Mouse (Mus musculus): ENCODE data around the gene Paf1.
"Not testable (repeated sequence)": the region's sequence is repeated elsewhere in the genome, so short reads cannot be mapped to it uniquely, and the experiment has no call there.

Paf1 gene

GRCm38 (mm10) chr7:28384162-28384561 is 8.6 kb upstream of the Paf1 start:
- no peak for DNase-seq (ENCODE audit: low read depth, low spot score)

- no peak for DNase-seq (ENCODE audit: low read depth, low spot score)
Observed at GRCm38 (mm10) chr7:28385196-28385595, 7.6 kb upstream of the Paf1 start.

DNA sequence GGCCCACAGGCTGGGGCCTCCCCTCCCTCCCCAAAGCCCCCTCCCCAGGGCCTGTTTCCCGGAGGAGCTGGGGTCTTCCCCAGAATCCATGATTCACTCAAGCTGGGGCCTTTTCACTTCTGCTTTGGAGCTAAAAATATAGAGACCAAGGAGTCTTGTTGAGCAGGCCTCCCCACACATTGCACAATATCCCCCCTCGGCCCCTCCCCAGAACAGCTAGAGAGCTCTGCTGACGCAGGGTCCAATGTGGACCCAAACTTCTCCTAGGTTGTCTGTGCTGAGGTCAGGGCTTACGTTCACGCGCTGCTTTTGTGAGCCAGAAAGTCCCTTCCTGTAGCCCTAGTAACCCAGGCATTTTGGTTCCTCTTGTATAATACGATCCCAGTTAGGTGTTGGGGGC is 6.7 kb upstream of the Paf1 start:
- no peak for DNase-seq (ENCODE audit: low read depth, low spot score)

GRCm38 (mm10) chr7:28386462-28386861 is 6.3 kb upstream of the Paf1 start:
- peak; percentile 75 for DNase-seq (ENCODE audit: low read depth, low spot score)

GRCm38 (mm10) chr7:28386877-28387276 is 5.9 kb upstream of the Paf1 start:
- not testable (repeated sequence) for DNase-seq (ENCODE audit: low read depth, low spot score)

DNA sequence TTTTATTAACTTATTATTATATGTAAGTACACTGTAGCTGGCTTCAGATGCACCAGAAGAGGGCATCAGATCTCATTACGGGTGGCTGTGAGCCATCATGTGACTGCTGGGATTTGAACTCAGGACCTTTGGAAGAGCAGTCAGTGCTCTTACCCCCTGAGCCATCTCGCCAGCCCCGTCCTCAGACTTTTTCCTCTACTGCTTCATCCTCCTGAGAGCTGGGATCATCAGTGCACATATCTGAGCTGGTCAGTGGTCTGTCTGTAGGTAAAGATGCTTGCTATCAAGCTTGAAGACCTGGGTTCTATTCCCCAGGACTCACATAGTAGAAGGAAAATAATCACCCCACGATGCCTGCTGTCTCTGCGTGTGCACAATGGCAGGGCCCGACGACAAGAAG is 5.4 kb upstream of the Paf1 start:
- DNase-seq (ENCODE audit: low read depth, low spot score) = not testable (repeated sequence)

- no peak for DNase-seq (ENCODE audit: low read depth, low spot score)
Observed at GRCm38 (mm10) chr7:28390331-28390730, 2.4 kb upstream of the Paf1 start.

GRCm38 (mm10) chr7:28393272-28393951 is 661 bp downstream of the Paf1 start:
- DNase-seq (ENCODE audit: low read depth, low spot score) = no peak

DNA sequence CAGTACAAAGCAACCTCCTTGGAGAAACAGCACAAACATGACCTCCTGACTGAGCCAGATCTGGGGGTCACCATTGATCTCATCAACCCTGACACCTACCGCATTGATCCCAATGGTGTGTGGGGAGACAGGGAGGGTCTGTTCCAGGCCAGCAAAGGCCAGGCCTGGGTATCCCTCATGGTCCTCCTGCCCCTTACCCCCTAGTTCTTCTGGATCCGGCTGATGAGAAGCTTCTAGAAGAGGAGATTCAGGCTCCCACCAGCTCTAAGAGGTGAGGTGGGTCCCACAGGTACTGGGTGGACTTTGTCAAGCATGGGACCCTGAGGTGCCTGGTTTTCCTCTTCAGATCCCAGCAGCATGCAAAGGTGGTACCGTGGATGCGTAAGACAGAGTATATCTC is 2.7 kb downstream of the Paf1 start:
- no peak for DNase-seq (ENCODE audit: low read depth, low spot score)

- DNase-seq (ENCODE audit: low read depth, low spot score) = no peak
Observed at GRCm38 (mm10) chr7:28398000-28398399, 5.2 kb downstream of the Paf1 start.

- DNase-seq (ENCODE audit: low read depth, low spot score) = no peak
Observed at GRCm38 (mm10) chr7:28398696-28399340, 6.1 kb downstream of the Paf1 start.

- no peak for DNase-seq (ENCODE audit: low read depth, low spot score)
Observed at GRCm38 (mm10) chr7:28401030-28401429, 8.3 kb downstream of the Paf1 start.

DNA sequence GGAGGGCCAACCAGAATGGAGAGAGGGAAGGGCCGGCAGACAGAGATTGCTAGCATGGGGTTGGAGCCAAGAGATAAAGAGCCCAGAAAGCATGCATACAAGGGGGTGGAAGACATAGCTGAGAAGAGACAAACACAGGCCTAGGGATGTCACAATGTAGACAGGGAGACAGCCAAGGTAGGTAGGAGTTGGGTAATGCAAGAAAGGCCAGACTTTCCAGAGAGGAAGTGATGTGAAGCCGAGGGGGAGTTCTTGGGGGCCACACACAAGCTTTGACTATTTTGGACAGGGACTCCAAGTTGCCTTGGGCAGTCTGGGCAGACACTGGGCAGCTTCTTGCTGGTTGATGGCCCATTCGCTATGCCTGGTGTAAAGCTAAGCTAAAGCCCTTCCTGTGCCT is 9.2 kb downstream of the Paf1 start:
- no peak for DNase-seq (ENCODE audit: low read depth, low spot score)

GRCm38 (mm10) chr7:28410841-28411475 is 18.2 kb downstream of the Paf1 start:
- DNase-seq (ENCODE audit: low read depth, low spot score) = no peak

DNA sequence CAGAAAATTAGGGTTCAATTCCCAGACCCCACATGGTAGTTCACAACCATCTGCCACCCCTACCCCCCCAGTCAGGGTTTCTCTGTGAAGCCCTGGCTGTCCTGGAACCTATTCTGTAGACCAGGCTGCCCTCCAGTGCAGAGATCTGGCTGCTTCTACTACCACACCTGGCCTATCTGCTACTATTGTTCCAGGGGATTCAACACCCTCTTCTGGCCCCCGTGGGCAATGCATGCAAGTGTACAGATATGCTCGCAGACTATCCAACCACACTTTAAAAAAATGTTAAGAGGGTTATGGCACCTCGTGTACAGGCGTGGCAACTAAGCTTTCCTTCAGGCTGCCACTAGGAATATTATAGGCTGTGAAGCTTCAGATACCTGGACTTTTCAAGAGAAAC is 20.1 kb downstream of the Paf1 start:
- DNase-seq (ENCODE audit: low read depth, low spot score) = no peak

- DNase-seq (ENCODE audit: low read depth, low spot score) = no peak
Observed at GRCm38 (mm10) chr7:28417368-28417767, 24.6 kb downstream of the Paf1 start.

GRCm38 (mm10) chr7:28418096-28418670 is 25.4 kb downstream of the Paf1 start:
- no peak for DNase-seq (ENCODE audit: low read depth, low spot score)

DNA sequence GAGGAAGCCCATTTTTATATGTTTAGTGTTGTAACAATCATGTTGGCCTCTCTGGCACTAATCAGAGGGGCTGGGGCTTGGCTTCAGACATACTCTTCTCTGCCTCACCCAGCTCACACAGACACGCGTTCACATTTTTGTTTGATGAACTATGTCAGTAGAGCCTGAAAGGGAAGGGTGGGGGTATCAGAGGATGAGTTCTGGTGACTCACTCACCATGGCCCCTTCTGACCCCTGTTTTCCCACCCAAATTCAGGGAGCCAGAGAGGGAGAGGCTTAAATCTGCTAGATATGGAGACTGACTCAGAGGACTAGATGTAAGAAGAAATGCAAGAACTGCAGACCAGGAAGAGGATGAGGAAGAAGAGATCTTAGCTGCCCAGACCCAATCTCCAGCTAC is 26.7 kb downstream of the Paf1 start:
- no peak for DNase-seq (ENCODE audit: low read depth, low spot score)

- DNase-seq (ENCODE audit: low read depth, low spot score) = no peak
Observed at GRCm38 (mm10) chr7:28423018-28423417, 30.3 kb downstream of the Paf1 start.

GRCm38 (mm10) chr7:28427738-28428137 is 35.0 kb downstream of the Paf1 start:
- DNase-seq (ENCODE audit: low read depth, low spot score) = no peak

- DNase-seq (ENCODE audit: low read depth, low spot score) = no peak
Observed at GRCm38 (mm10) chr7:28430512-28430911, 37.8 kb downstream of the Paf1 start.

- DNase-seq (ENCODE audit: low read depth, low spot score) = no peak
Observed at GRCm38 (mm10) chr7:28432252-28432651, 39.5 kb downstream of the Paf1 start.
